ENCODE assay signal across 11 mouse cellular contexts in the genomic region with DNA sequence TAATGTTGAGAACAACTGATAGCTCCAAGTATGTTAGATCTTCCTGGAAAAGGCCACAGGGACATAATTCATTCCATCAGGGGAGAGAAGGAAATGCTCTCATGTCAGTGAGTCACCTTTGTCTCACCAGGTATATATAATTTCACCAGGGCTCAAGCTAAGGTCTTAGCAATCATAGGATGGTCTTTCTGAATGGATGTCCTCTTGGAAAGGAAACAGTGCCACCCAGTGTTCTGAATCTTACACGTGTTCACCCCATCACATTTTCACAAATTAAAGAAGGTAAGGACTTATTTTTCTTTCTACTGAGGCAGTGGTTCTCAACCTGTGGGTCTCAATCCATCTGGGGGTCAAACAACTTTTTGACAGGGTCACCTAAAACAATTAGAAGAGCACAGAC.
DNase-seq lines count a peak whose midpoint lies in the region; ATAC-seq lines count a peak whose summit lies in the region.
"Had no signal": no experiment of that assay in that cellular context is flagged by ENCODE, and none has a peak within 500 bp of the region (broad histone marks: within the 10 kb centered on the region; RNA-seq: fewer than 3 reads in every experiment).

No protein-coding gene starts in this region.

- intact Hi-C loops in heart, postnatal 36 days (cut with DNase I): loop anchor here (5.0 to 10.0 kb wide), 3 partner anchors 123 to 939 kb away; no protein-coding TSS in a partner anchor

- no peak overlapping the region for H3K9ac ChIP-seq in hindbrain, embryonic 14.5 days

- DNase-seq in hindbrain, embryonic 14.5 days (ENCODE audit: low spot score): peak; percentile 60
- DNase-seq in hindbrain, embryonic 10.5 days (ENCODE audit: low spot score): no peak
- DNase-seq in right cerebral cortex, postnatal 10 days (ENCODE audit: low spot score in 2 of 2): peak; percentile 27 to 46
- no peak for DNase-seq in right cerebral cortex, postnatal 25 days
- DNase-seq in embryo, embryonic 11 days: peak; percentile 20
- DNase-seq in telencephalon, adult 2 months (ENCODE audit: low read depth, low spot score): peak; percentile 36
- DNase-seq in heart, postnatal 36 days: no peak
- no peak for DNase-seq in urinary bladder, postnatal 14 days (ENCODE audit: low spot score)
- DNase-seq: heart, adult 11 months; thymus, postnatal 14 days had no signal

- H3K9me3 ChIP-seq in hindbrain, embryonic 14.5 days (ENCODE audit: control insufficient read depth, low read length): no peaks in the 10 kb centered on the region
- no peaks in the 10 kb centered on the region for H3K9me3 ChIP-seq in hindbrain, embryonic 10.5 days

- H3K27me3 ChIP-seq in hindbrain, embryonic 14.5 days (ENCODE audit: control insufficient read depth, insufficient read depth, low read length): no peaks in the 10 kb centered on the region
- no peaks in the 10 kb centered on the region for H3K27me3 ChIP-seq in hindbrain, embryonic 10.5 days (ENCODE audit: insufficient read depth, poor library complexity, severe bottlenecking)

- WGBS in hindbrain, embryonic 14.5 days: 15% methylated on average over 1 of the region's 1 CpGs
- 10% methylated on average over 1 of the region's 1 CpGs for WGBS in hindbrain, embryonic 10.5 days

- no peak overlapping the region for H3K4me3 ChIP-seq in hindbrain, embryonic 14.5 days (replicated peaks; ENCODE audit: low read length)
- no peak overlapping the region for H3K4me3 ChIP-seq in hindbrain, embryonic 10.5 days

- H3K4me2 ChIP-seq in hindbrain, embryonic 14.5 days (replicated peaks): no peak overlapping the region

- H3K4me1 ChIP-seq in hindbrain, embryonic 14.5 days (replicated peaks; ENCODE audit: control insufficient read depth, insufficient read depth, low read length): no peaks in the 10 kb centered on the region
- no peaks in the 10 kb centered on the region for H3K4me1 ChIP-seq in hindbrain, embryonic 10.5 days (replicated peaks)

- no peaks in the 10 kb centered on the region for H3K36me3 ChIP-seq in hindbrain, embryonic 14.5 days (replicated peaks; ENCODE audit: control insufficient read depth, insufficient read depth)
- no peaks in the 10 kb centered on the region for H3K36me3 ChIP-seq in hindbrain, embryonic 10.5 days

- H3K27ac ChIP-seq in hindbrain, embryonic 14.5 days: no peak overlapping the region
- H3K27ac ChIP-seq in hindbrain, embryonic 10.5 days: no peak overlapping the region

- peak; percentile 31; the same call in 1 of the 2 replicates for ATAC-seq in hindbrain, embryonic 14.5 days (ENCODE audit: low FRiP score)
- ATAC-seq: lung, postnatal 0 days had no signal

Comparison
In these comparisons a context has a peak if more than half of its experiments do, and no peak if none do; other contexts are left out.
1. DNase-seq: peak in hindbrain, embryonic 14.5 days (single experiment), right cerebral cortex, postnatal 10 days (2 of 2), embryo, embryonic 11 days (single experiment) and telencephalon, adult 2 months (single experiment); none in hindbrain, embryonic 10.5 days (single experiment), right cerebral cortex, postnatal 25 days (single experiment), heart, postnatal 36 days (0 of 2) and urinary bladder, postnatal 14 days (single experiment).